Comparison of ENCODE assay signal across 8 mouse cellular contexts in genomic region chr9:53536558-53537320, GRCm38 (mm10). TPM values are rescaled to one million over a fixed set of nuclear protein-coding genes. Genes with fewer than 3 reads are reported as not detected.
DNase-seq lines count a peak whose midpoint lies in the region; ATAC-seq and TF ChIP-seq lines count a peak whose summit lies in the region.

Atm (minus strand) TSS chr9:53536740.
Npat (plus strand) TSS chr9:53537047.

- no peak for TF ChIP-seq CTCF in kidney, adult 2 months (conservative IDR thresholded peaks at IDR 0.05; ENCODE audit: insufficient read depth, insufficient read length, low read depth, low read length)
- 0 out of 2 replicates have a peak, but pooled peaks have one; percentile 1 for TF ChIP-seq CTCF in spleen, adult 2 months (IDR thresholded peaks at IDR 0.05; ENCODE audit: extremely low read depth, insufficient read depth, insufficient read length, insufficient replicate concordance)

- peak within 1 kb of the TSS; percentile 92 for H3K4me3 ChIP-seq in embryonic facial prominence, embryonic 13.5 days
- H3K4me3 ChIP-seq in kidney, adult 2 months (ENCODE audit: insufficient read depth, low read depth, low read length): peak within 1 kb of the TSS; percentile 89
- H3K4me3 ChIP-seq in limb, embryonic 12.5 days (replicated peaks): peak within 1 kb of the TSS; percentile 91
- H3K4me3 ChIP-seq in midbrain, embryonic 15.5 days: peak within 1 kb of the TSS; percentile 78
- H3K4me3 ChIP-seq in spleen, adult 2 months (ENCODE audit: extremely low read depth, insufficient read depth, insufficient read length): peak within 1 kb of the TSS; percentile 87

- under 1% methylated on average over 69 of the region's 69 CpGs for WGBS in embryonic facial prominence, embryonic 13.5 days
- under 1% methylated on average over 69 of the region's 69 CpGs for WGBS in kidney, adult 2 months
- under 1% methylated on average over 69 of the region's 69 CpGs for WGBS in limb, embryonic 12.5 days
- WGBS in midbrain, embryonic 15.5 days: under 1% methylated on average over 69 of the region's 69 CpGs
- WGBS in spleen, adult 2 months: under 1% methylated on average over 69 of the region's 69 CpGs

- H3K36me3 ChIP-seq in embryonic facial prominence, embryonic 13.5 days: peaks cover 2% of the 10 kb centered on the region; the same call in 1 of the 2 replicates
- H3K36me3 ChIP-seq in kidney, adult 2 months (ENCODE audit: control insufficient read depth, insufficient read depth, low read length): no peaks in the 10 kb centered on the region
- H3K36me3 ChIP-seq in limb, embryonic 12.5 days: peaks cover 10% of the 10 kb centered on the region
- no peaks in the 10 kb centered on the region for H3K36me3 ChIP-seq in midbrain, embryonic 15.5 days (replicated peaks)
- H3K36me3 ChIP-seq in spleen, adult 2 months (ENCODE audit: control insufficient read depth, insufficient read depth, low read length): peaks cover 4% of the 10 kb centered on the region; the same call in 1 of the 2 replicates

- H3K4me1 ChIP-seq in embryonic facial prominence, embryonic 13.5 days: peaks cover 18% of the 10 kb centered on the region; the same call in 1 of the 2 replicates
- no peaks in the 10 kb centered on the region for H3K4me1 ChIP-seq in kidney, adult 2 months (ENCODE audit: control insufficient read depth, insufficient read depth, low read length)
- peaks cover 20% of the 10 kb centered on the region for H3K4me1 ChIP-seq in limb, embryonic 12.5 days (replicated peaks)
- H3K4me1 ChIP-seq in midbrain, embryonic 15.5 days: peaks cover 31% of the 10 kb centered on the region
- peaks cover 2% of the 10 kb centered on the region for H3K4me1 ChIP-seq in spleen, adult 2 months (ENCODE audit: control insufficient read depth, insufficient read depth, insufficient read length)

- no peaks in the 10 kb centered on the region for H3K27me3 ChIP-seq in embryonic facial prominence, embryonic 13.5 days
- H3K27me3 ChIP-seq in kidney, adult 2 months (replicated peaks; ENCODE audit: control insufficient read depth, insufficient read depth, low read length): no peaks in the 10 kb centered on the region
- no peaks in the 10 kb centered on the region for H3K27me3 ChIP-seq in limb, embryonic 12.5 days
- H3K27me3 ChIP-seq in midbrain, embryonic 15.5 days (replicated peaks): no peaks in the 10 kb centered on the region
- H3K27me3 ChIP-seq in spleen, adult 2 months (ENCODE audit: control insufficient read depth, insufficient read depth, low read length): no peaks in the 10 kb centered on the region

- H3K9me3 ChIP-seq in embryonic facial prominence, embryonic 13.5 days: no peaks in the 10 kb centered on the region
- no peaks in the 10 kb centered on the region for H3K9me3 ChIP-seq in limb, embryonic 12.5 days
- H3K9me3 ChIP-seq in midbrain, embryonic 15.5 days: no peaks in the 10 kb centered on the region

- peak; percentile 100 for ATAC-seq in embryonic facial prominence, embryonic 13.5 days (ENCODE audit: insufficient number of reproducible peaks, insufficient read depth, low FRiP score, low TSS enrichment, low read depth)
- peak; percentile 99 for ATAC-seq in limb, embryonic 12.5 days (ENCODE audit: insufficient number of reproducible peaks, insufficient read depth, low FRiP score, low TSS enrichment, low read depth)
- ATAC-seq in midbrain, embryonic 15.5 days (replicated peaks): peak; percentile 100

- peak within 1 kb of the TSS; percentile 87 for H3K4me2 ChIP-seq in embryonic facial prominence, embryonic 13.5 days
- H3K4me2 ChIP-seq in limb, embryonic 12.5 days: peak within 1 kb of the TSS; percentile 71
- peak within 1 kb of the TSS; percentile 92 for H3K4me2 ChIP-seq in midbrain, embryonic 15.5 days

- TF ChIP-seq POLR2A in kidney, adult 2 months (IDR thresholded peaks at IDR 0.05; ENCODE audit: low read depth, low read length): peak; percentile 25
- no peak; the same call in 1 of the 2 replicates for TF ChIP-seq POLR2A in spleen, adult 2 months (IDR thresholded peaks at IDR 0.05; ENCODE audit: low read depth, low read length)

- peak within 1 kb of the TSS; percentile 94 for H3K27ac ChIP-seq in embryonic facial prominence, embryonic 13.5 days
- H3K27ac ChIP-seq in kidney, adult 2 months (ENCODE audit: insufficient read depth, low read depth, low read length): peak within 1 kb of the TSS; percentile 34; the same call in 1 of the 2 replicates
- peak within 1 kb of the TSS; percentile 93 for H3K27ac ChIP-seq in limb, embryonic 12.5 days
- peak within 1 kb of the TSS; percentile 86 for H3K27ac ChIP-seq in midbrain, embryonic 15.5 days
- peak within 1 kb of the TSS; percentile 78 for H3K27ac ChIP-seq in spleen, adult 2 months (ENCODE audit: insufficient read depth, low read length)

- H3K9ac ChIP-seq in embryonic facial prominence, embryonic 13.5 days: peak within 1 kb of the TSS; percentile 94
- peak within 1 kb of the TSS; percentile 89 for H3K9ac ChIP-seq in limb, embryonic 12.5 days (replicated peaks)
- H3K9ac ChIP-seq in midbrain, embryonic 15.5 days: peak within 1 kb of the TSS; percentile 80

- DNase-seq in 3134 (ENCODE audit: extremely low read depth, insufficient read length, low spot score): peak; percentile 100
- DNase-seq in adrenal gland, postnatal 36 days: peak; percentile 100
- DNase-seq in heart, adult 18-20 months: peak; percentile 98 to 100
- peak; percentile 100 for DNase-seq in kidney, adult 2 months
- DNase-seq in spleen, adult 2 months (ENCODE audit: low read depth in 1 of 2, low spot score in 2 of 2): peak; percentile 99

RNA-seq across cellular contexts. Expression of gene Atm, which starts in this region (rescaled TPM):
- total RNA-seq in adrenal gland, postnatal 36 days (2021): 10 to 100 TPM; 15.9 to 16.9 TPM
- polyA plus RNA-seq in embryonic facial prominence, embryonic 13.5 days (2015; fragmentation: Nextera tagmentation; extraction: Ambion mirVana): 20.3 and 22.0 TPM in 2 replicates
- total RNA-seq in heart, adult 18-20 months (2021): 10 to 100 TPM in 1 of 2 experiments, 1 to 10 TPM in 1; 9.7 to 11.4 TPM
- polyA plus RNA-seq in kidney, adult 2 months (2012; rRNA removed): 1.3 and 1.6 TPM in 2 replicates
- polyA plus RNA-seq in limb, embryonic 12.5 days (2016; fragmentation: Nextera tagmentation; extraction: Ambion mirVana): 15.1 and 16.1 TPM in 2 replicates
- 9.2 and 10.5 TPM in 2 replicates for polyA plus RNA-seq in midbrain, embryonic 15.5 days (2015; fragmentation: Nextera tagmentation; extraction: Ambion mirVana)
- polyA plus RNA-seq in spleen, adult 2 months (2012; rRNA removed): 2.1 and 2.8 TPM in 2 replicates

RNA-seq across cellular contexts. Expression of gene Npat, which starts in this region (rescaled TPM):
- total RNA-seq in adrenal gland, postnatal 36 days (2021): 10 to 100 TPM; 11.5 to 11.7 TPM
- 21.9 and 22.6 TPM in 2 replicates for polyA plus RNA-seq in embryonic facial prominence, embryonic 13.5 days (2015; fragmentation: Nextera tagmentation; extraction: Ambion mirVana)
- 1 to 10 TPM; 5.1 to 5.3 TPM for total RNA-seq in heart, adult 18-20 months (2021)
- 1.9 and 2.0 TPM in 2 replicates for polyA plus RNA-seq in kidney, adult 2 months (2012; rRNA removed)
- polyA plus RNA-seq in limb, embryonic 12.5 days (2016; fragmentation: Nextera tagmentation; extraction: Ambion mirVana): 21.4 and 24.6 TPM in 2 replicates
- polyA plus RNA-seq in midbrain, embryonic 15.5 days (2015; fragmentation: Nextera tagmentation; extraction: Ambion mirVana): 9.9 and 11.0 TPM in 2 replicates
- polyA plus RNA-seq in spleen, adult 2 months (2012; rRNA removed): 1.4 and 1.9 TPM in 2 replicates

Comparison
In these comparisons a context has a peak if more than half of its experiments do, and no peak if none do; other contexts are left out.
1. Peak in every context shown above with its lines: DNase-seq, ATAC-seq, H3K4me3 ChIP-seq and H3K27ac ChIP-seq.
2. H3K27ac ChIP-seq: peak in every context shown above with its lines; median percentile 94 in embryonic facial prominence, embryonic 13.5 days; 93 in limb, embryonic 12.5 days; 86 in midbrain, embryonic 15.5 days; 78 in spleen, adult 2 months; 34 in kidney, adult 2 months.